Mouse (Mus musculus) neutrophil, adult 5-6 weeks (primary cell): ENCODE data around the gene Als2. TPM values are rescaled to one million over a fixed set of nuclear protein-coding genes. Genes with fewer than 3 reads are reported as not detected.
A peak's percentile ranks its signal among the peaks of the same experiment; 100 is the strongest.

Source experiments
- ATAC-seq: fragments of 151-379, 151-347 bp; 2 replicates; pipeline ENCODE4 v1.8.0; 2017; ENCODE audit warnings: mild to moderate bottlenecking, moderate TSS enrichment; ENCODE audit not compliant: insufficient number of reproducible peaks, poor library complexity, low FRiP score, severe bottlenecking; ENCODE audit errors: extremely low read depth
- total RNA-seq: library from RNA; stranded (forward); fragments of 200-1000 nt; gene quantifications from 2 replicates; pipeline ENCODE4 v1.2.3, GENCODE M21; 2017

The Als2 gene
- total RNA-seq, 1 experiment from 2014 or later = 13.3 TPM

DNA sequence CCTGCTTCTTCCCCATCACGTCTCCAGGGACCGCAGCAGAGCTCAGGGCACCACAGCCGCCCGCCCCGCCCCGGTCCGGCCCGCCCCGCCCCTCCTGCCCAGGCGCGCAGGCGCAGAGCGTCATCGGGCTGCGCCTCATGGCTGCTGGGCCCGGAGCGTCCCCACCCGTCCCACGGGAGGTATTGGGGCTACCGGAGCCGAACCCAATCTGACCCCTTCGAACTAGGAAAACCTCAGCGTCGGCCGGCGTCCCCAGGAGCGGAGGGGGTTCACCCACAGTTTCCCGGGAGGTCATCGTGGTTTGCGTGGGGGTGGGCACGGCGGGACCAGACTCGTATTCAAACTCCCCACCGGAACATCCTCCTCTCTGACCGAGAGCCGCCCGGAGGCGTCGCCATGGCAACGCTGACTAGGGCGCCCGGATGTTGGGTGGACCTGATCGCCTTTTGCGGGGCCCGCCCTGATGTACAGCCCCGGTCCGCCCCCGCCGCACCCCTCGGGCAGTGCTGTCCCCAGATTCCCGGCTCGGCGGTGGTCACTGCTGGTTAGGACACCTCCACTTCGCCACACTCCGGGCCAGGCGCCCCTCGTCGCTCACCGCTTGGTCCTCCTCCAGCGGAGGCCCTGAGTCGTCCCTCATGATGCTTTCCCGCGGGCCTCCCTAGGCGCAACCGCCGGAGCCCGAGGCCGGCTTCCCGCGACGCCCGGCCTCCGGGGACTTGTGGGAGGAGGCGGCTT, 117.1 kb downstream of the Als2 start, which contains the start of gene Tmem237:
TSS of gene Tmem237 (minus strand) at position 689 of the 738 bp plus-strand sequence.
- ATAC-seq = peak; percentile 78

Other genes with a start within 250 kb of the Als2 start
- gene C2cd6, start 142.3 kb downstream of the Als2 start, total RNA-seq = not detected in 2 replicates
- gene Tmem237, start 116.8 kb downstream of the Als2 start, total RNA-seq = 0.81 and 1.7 TPM in 2 replicates
- 0.61 and 1.5 TPM in 2 replicates for gene Mpp4, start 73.8 kb downstream of the Als2 start, total RNA-seq
- gene Cdk15, start 19.7 kb upstream of the Als2 start, total RNA-seq = not detected in 2 replicates
- 0.98 and 1.2 TPM in 2 replicates for gene Fzd7, start 245.2 kb upstream of the Als2 start, total RNA-seq